ENCODE assay signal across 24 mouse cellular contexts in genomic region chr6:124879390-124879789, GRCm38 (mm10). TPM values are rescaled to one million over a fixed set of nuclear protein-coding genes. Genes with fewer than 3 reads are reported as not detected.
DNase-seq lines count a peak whose midpoint lies in the region; ATAC-seq and TF ChIP-seq lines count a peak whose summit lies in the region.
"Had no signal": no experiment of that assay in that cellular context is flagged by ENCODE, and none has a peak within 500 bp of the region (broad histone marks: within the 10 kb centered on the region; RNA-seq: fewer than 3 reads in every experiment).

No protein-coding gene starts in this region.

- no peak for DNase-seq in embryonic facial prominence, embryonic 14.5 days (ENCODE audit: low spot score)
- no peak for DNase-seq in embryonic facial prominence, embryonic 10.5 days (ENCODE audit: low spot score)
- DNase-seq in thymus, adult 2 months: peak; percentile 76
- DNase-seq in thymus, postnatal 14 days: peak; percentile 84
- peak; percentile 74 for DNase-seq in thymus, postnatal 4 days
- DNase-seq in ovary, adult 18-20 months (ENCODE audit: low spot score): no peak
- DNase-seq in right cerebral cortex, postnatal 14 days: no peak
- DNase-seq in left cerebral cortex, adult 11 months (ENCODE audit: low spot score): no peak
- DNase-seq: adrenal gland, adult 2 months; adrenal gland, postnatal 14 days; cerebellum, adult 11 months; cerebellum, adult 2 months; cerebellum, adult 9-11 months; cerebellum, postnatal 25 days; gastrocnemius, postnatal 10 days; gastrocnemius, postnatal 36 days; heart, adult 2 months had no signal

- 0 out of 2 replicates have a peak, but pooled peaks have one; percentile 57 for TF ChIP-seq POLR2A in thymus, adult 2 months (IDR thresholded peaks at IDR 0.05; ENCODE audit: control insufficient read depth, extremely low read depth, insufficient read depth, low read length, poor library complexity)

- no peaks in the 10 kb centered on the region for H3K9me3 ChIP-seq in embryonic facial prominence, embryonic 14.5 days (ENCODE audit: control insufficient read depth, low read length)
- H3K9me3 ChIP-seq in embryonic facial prominence, embryonic 10.5 days: no peaks in the 10 kb centered on the region
- H3K9me3 ChIP-seq: embryonic facial prominence, embryonic 12.5 days; forebrain, embryonic 13.5 days; hindbrain, embryonic 12.5 days; hindbrain, embryonic 15.5 days had no signal

- no peak for TF ChIP-seq CTCF in thymus, adult 2 months (IDR thresholded peaks at IDR 0.05; ENCODE audit: borderline replicate concordance, control insufficient read depth, extremely low read depth, insufficient read depth, low read length, poor library complexity)

- peak; percentile 22; the same call in 1 of the 2 replicates for ATAC-seq in embryonic facial prominence, embryonic 14.5 days (ENCODE audit: low read depth)
- ATAC-seq: forebrain, embryonic 13.5 days; forebrain, embryonic 16.5 days had no signal

- H3K4me1 ChIP-seq in embryonic facial prominence, embryonic 14.5 days (ENCODE audit: control insufficient read depth, insufficient read depth, low read length): no peaks in the 10 kb centered on the region
- peaks cover 2% of the 10 kb centered on the region; the same call in 1 of the 2 replicates for H3K4me1 ChIP-seq in embryonic facial prominence, embryonic 10.5 days
- peaks cover 38% of the 10 kb centered on the region for H3K4me1 ChIP-seq in thymus, adult 2 months (replicated peaks; ENCODE audit: control insufficient read depth, insufficient read depth, low read length)
- H3K4me1 ChIP-seq: embryonic facial prominence, embryonic 12.5 days; forebrain, embryonic 13.5 days; hindbrain, embryonic 12.5 days; hindbrain, embryonic 15.5 days had no signal

- H3K9ac ChIP-seq in embryonic facial prominence, embryonic 14.5 days (ENCODE audit: low read depth, low read length): no peak overlapping the region
- H3K9ac ChIP-seq: embryonic facial prominence, embryonic 12.5 days; forebrain, embryonic 13.5 days; hindbrain, embryonic 12.5 days; hindbrain, embryonic 15.5 days had no signal

- no peak overlapping the region for H3K4me2 ChIP-seq in embryonic facial prominence, embryonic 14.5 days (ENCODE audit: low read depth, low read length)
- H3K4me2 ChIP-seq: embryonic facial prominence, embryonic 12.5 days; forebrain, embryonic 13.5 days; heart, embryonic 11.5 days; hindbrain, embryonic 12.5 days; hindbrain, embryonic 15.5 days had no signal

- no peaks in the 10 kb centered on the region for H3K36me3 ChIP-seq in embryonic facial prominence, embryonic 14.5 days (ENCODE audit: control insufficient read depth, insufficient read depth, low read length)
- H3K36me3 ChIP-seq in embryonic facial prominence, embryonic 10.5 days (replicated peaks): no peaks in the 10 kb centered on the region
- H3K36me3 ChIP-seq in thymus, adult 2 months (ENCODE audit: control insufficient read depth, insufficient read depth, low read length): peaks cover 68% of the 10 kb centered on the region
- H3K36me3 ChIP-seq: embryonic facial prominence, embryonic 12.5 days; hindbrain, embryonic 12.5 days; hindbrain, embryonic 15.5 days had no signal

- no peak overlapping the region for H3K4me3 ChIP-seq in embryonic facial prominence, embryonic 14.5 days (ENCODE audit: low read depth, low read length)
- H3K4me3 ChIP-seq in embryonic facial prominence, embryonic 10.5 days: no peak overlapping the region
- no peak overlapping the region for H3K4me3 ChIP-seq in thymus, adult 2 months (ENCODE audit: control insufficient read depth, insufficient read depth, low read length)
- H3K4me3 ChIP-seq: embryonic facial prominence, embryonic 12.5 days; erythroblast, embryonic 14.5 days; forebrain, embryonic 13.5 days; heart, adult 2 months; hindbrain, embryonic 12.5 days; hindbrain, embryonic 15.5 days had no signal

- WGBS in embryonic facial prominence, embryonic 14.5 days: 49% methylated on average over 6 of the region's 6 CpGs
- WGBS in embryonic facial prominence, embryonic 10.5 days: 59% methylated on average over 6 of the region's 6 CpGs
- 18% methylated on average over 6 of the region's 6 CpGs for WGBS in thymus, adult 2 months

- H3K27ac ChIP-seq in embryonic facial prominence, embryonic 14.5 days (replicated peaks; ENCODE audit: low read depth, low read length): no peak overlapping the region
- no peak overlapping the region for H3K27ac ChIP-seq in embryonic facial prominence, embryonic 10.5 days (replicated peaks)
- peak overlapping the region; percentile 71 for H3K27ac ChIP-seq in thymus, adult 2 months (ENCODE audit: control insufficient read depth, insufficient read depth, low read length)
- H3K27ac ChIP-seq: embryonic facial prominence, embryonic 12.5 days; forebrain, embryonic 13.5 days; heart, adult 2 months; hindbrain, embryonic 12.5 days; hindbrain, embryonic 15.5 days had no signal

- no peaks in the 10 kb centered on the region for H3K27me3 ChIP-seq in embryonic facial prominence, embryonic 14.5 days (replicated peaks; ENCODE audit: control insufficient read depth, insufficient read depth, low read length)
- H3K27me3 ChIP-seq in embryonic facial prominence, embryonic 10.5 days (replicated peaks; ENCODE audit: low read depth, poor library complexity, severe bottlenecking): no peaks in the 10 kb centered on the region; the same call in 1 of the 2 replicates
- H3K27me3 ChIP-seq in thymus, adult 2 months (ENCODE audit: control insufficient read depth, insufficient read depth, low read length): no peaks in the 10 kb centered on the region
- H3K27me3 ChIP-seq: embryonic facial prominence, embryonic 12.5 days; hindbrain, embryonic 12.5 days; hindbrain, embryonic 15.5 days had no signal

RNA-seq across cellular contexts. Expression of gene Cd4, which starts 8.6 kb away (rescaled TPM):
- polyA plus RNA-seq in embryonic facial prominence, embryonic 14.5 days (2014; fragmentation: Nextera tagmentation; extraction: Ambion mirVana): 0.07 and 0.25 TPM in 2 replicates
- not detected in 2 replicates for polyA plus RNA-seq in embryonic facial prominence, embryonic 10.5 days (2016; fragmentation: Nextera tagmentation; extraction: Ambion mirVana)
- 549 and 565 TPM in 2 replicates for polyA plus RNA-seq in thymus, adult 2 months (2012; rRNA removed)
- polyA plus RNA-seq: erythroblast, embryonic 14.5 days; heart, embryonic 11.5 days had no signal

RNA-seq across cellular contexts. Expression of gene Gpr162, which starts 15.6 kb away (rescaled TPM):
- 0.95 and 1.5 TPM in 2 replicates for polyA plus RNA-seq in embryonic facial prominence, embryonic 14.5 days (2014; fragmentation: Nextera tagmentation; extraction: Ambion mirVana)
- polyA plus RNA-seq in embryonic facial prominence, embryonic 10.5 days (2016; fragmentation: Nextera tagmentation; extraction: Ambion mirVana): 1.3 and 1.4 TPM in 2 replicates
- polyA plus RNA-seq in thymus, adult 2 months (2012; rRNA removed): 136 and 138 TPM in 2 replicates

RNA-seq across cellular contexts. Expression of gene P3h3, which starts 21.8 kb away (rescaled TPM):
- 49.5 and 57.0 TPM in 2 replicates for polyA plus RNA-seq in embryonic facial prominence, embryonic 14.5 days (2014; fragmentation: Nextera tagmentation; extraction: Ambion mirVana)
- 12.2 and 17.0 TPM in 2 replicates for polyA plus RNA-seq in embryonic facial prominence, embryonic 10.5 days (2016; fragmentation: Nextera tagmentation; extraction: Ambion mirVana)
- polyA plus RNA-seq in thymus, adult 2 months (2012; rRNA removed): 20.1 and 26.8 TPM in 2 replicates
- polyA plus RNA-seq: erythroblast, embryonic 14.5 days had no signal

RNA-seq across cellular contexts. Expression of gene Lag3, which starts 32.1 kb away (rescaled TPM):
- 1.9 and 2.4 TPM in 2 replicates for polyA plus RNA-seq in embryonic facial prominence, embryonic 14.5 days (2014; fragmentation: Nextera tagmentation; extraction: Ambion mirVana)
- polyA plus RNA-seq in embryonic facial prominence, embryonic 10.5 days (2016; fragmentation: Nextera tagmentation; extraction: Ambion mirVana): 1.2 and 1.6 TPM in 2 replicates
- polyA plus RNA-seq in thymus, adult 2 months (2012; rRNA removed): 27.7 and 30.1 TPM in 2 replicates
- polyA plus RNA-seq: erythroblast, embryonic 14.5 days had no signal

RNA-seq across cellular contexts. Expression of gene Gnb3, which starts 39.3 kb away (rescaled TPM):
- polyA plus RNA-seq in embryonic facial prominence, embryonic 14.5 days (2014; fragmentation: Nextera tagmentation; extraction: Ambion mirVana): 2.9 and 3.5 TPM in 2 replicates
- polyA plus RNA-seq in embryonic facial prominence, embryonic 10.5 days (2016; fragmentation: Nextera tagmentation; extraction: Ambion mirVana): 0.60 and 0.97 TPM in 2 replicates
- 2.8 and 4.0 TPM in 2 replicates for polyA plus RNA-seq in thymus, adult 2 months (2012; rRNA removed)
- polyA plus RNA-seq: erythroblast, embryonic 14.5 days had no signal

Comparison
In these comparisons a context has a peak if more than half of its experiments do, and no peak if none do; other contexts are left out.
1. DNase-seq: peak in thymus, adult 2 months (single experiment), thymus, postnatal 14 days (single experiment) and thymus, postnatal 4 days (single experiment); none in embryonic facial prominence, embryonic 14.5 days (single experiment), embryonic facial prominence, embryonic 10.5 days (single experiment), ovary, adult 18-20 months (single experiment), right cerebral cortex, postnatal 14 days (single experiment) and left cerebral cortex, adult 11 months (single experiment).
2. RNA of gene Cd4, which starts 8.6 kb away (polyA plus RNA-seq): 549 to 565 TPM in thymus, adult 2 months; 0.07 to 0.25 TPM in embryonic facial prominence, embryonic 14.5 days and not detected in embryonic facial prominence, embryonic 10.5 days; every median in the first group is over 100 times any median in the second.
3. RNA of gene Gpr162, which starts 15.6 kb away (polyA plus RNA-seq): 136 to 138 TPM in thymus, adult 2 months; 1.3 to 1.4 TPM in embryonic facial prominence, embryonic 10.5 days and 0.95 to 1.5 TPM in embryonic facial prominence, embryonic 14.5 days; every median in the first group is over 10 times any median in the second.